Mouse (Mus musculus) midbrain, embryonic 15.5 days (tissue): ENCODE results near the gene Uqcr10. TPM values are rescaled to one million over a fixed set of nuclear protein-coding genes. Genes with fewer than 3 reads are reported as not detected.

Experiments used
- ATAC-seq: fragments of 200-750 bp; cut with Nextera tagmentation; replicated peaks from 2 replicates; pipeline ENCODE4 v1.8.0; 2017; ENCODE audit warnings: moderate TSS enrichment
- H3K27ac ChIP-seq: fragments of 300-500 bp; sonication (generic); 2 replicates; pipeline ENCODE4 v1.5.1; 2015; ENCODE audit warnings: mild to moderate bottlenecking, inconsistent platforms
- H3K27me3 ChIP-seq: fragments of 300-500 bp; sonication (generic); replicated peaks from 2 replicates; pipeline ENCODE4 v1.6.1; 2015; ENCODE audit warnings: inconsistent platforms
- H3K36me3 ChIP-seq: fragments of 300-500 bp; sonication (generic); replicated peaks from 2 replicates; pipeline ENCODE4 v1.6.1; 2015; ENCODE audit warnings: inconsistent platforms
- H3K4me1 ChIP-seq: fragments of 300-500 bp; sonication (generic); 2 replicates; pipeline ENCODE4 v1.6.1; 2015; ENCODE audit warnings: inconsistent platforms
- H3K4me2 ChIP-seq: fragments of 300-500 bp; sonication (generic); 2 replicates; pipeline ENCODE4 v1.6.1; 2015; ENCODE audit warnings: inconsistent platforms, mild to moderate bottlenecking, moderate library complexity
- H3K4me3 ChIP-seq: fragments of 300-500 bp; sonication (generic); 2 replicates; pipeline ENCODE4 v1.5.1; 2015; ENCODE audit warnings: mild to moderate bottlenecking, inconsistent platforms
- H3K9ac ChIP-seq: fragments of 300-500 bp; sonication (generic); 2 replicates; pipeline ENCODE4 v1.6.1; 2015; ENCODE audit warnings: mild to moderate bottlenecking, inconsistent platforms
- H3K9me3 ChIP-seq: fragments of 300-500 bp; sonication (generic); 2 replicates; pipeline ENCODE4 v1.6.1; 2016; ENCODE audit warnings: inconsistent platforms
- WGBS: fragments of 180-500 bp; shearing (Covaris S2); methylation state at CpG from one replicate; pipeline ENCODE4 v1.1.7; 2015; ENCODE audit warnings: mixed read lengths; 5-methylcytosine and 5-hydroxymethylcytosine counted together
- polyA plus RNA-seq: library from polyadenylated mRNA; unstranded; fragments of >200 nt; fragmentation: Nextera tagmentation; extraction: Ambion mirVana; gene quantifications from 2 replicates; pipeline ENCODE4 v1.2.1, GENCODE M21; 2015

Gene Uqcr10
- polyA plus RNA-seq = 556 and 560 TPM in 2 replicates

- peaks cover 12% of the 10 kb centered on the region for H3K36me3 ChIP-seq
- no peaks in the 10 kb centered on the region for H3K27me3 ChIP-seq
- WGBS = under 1% methylated on average over 47 of the region's 47 CpGs
- peak; percentile 98 for ATAC-seq
- H3K4me1 ChIP-seq = peaks cover 17% of the 10 kb centered on the region
- no peaks in the 10 kb centered on the region for H3K9me3 ChIP-seq
- H3K4me2 ChIP-seq = peak within 1 kb of the TSS; percentile 96
- H3K27ac ChIP-seq = peak within 1 kb of the TSS; percentile 80
- peak within 1 kb of the TSS; percentile 98 for H3K4me3 ChIP-seq
- peak within 1 kb of the TSS; percentile 93 for H3K9ac ChIP-seq
Measured at GRCm38 (mm10) chr11:4704072-4704964, at the start of gene Uqcr10, which contains the start of gene Zmat5. TSS of gene Uqcr10 (minus strand) at chr11:4704342. TSS of gene Zmat5 (plus strand) at chr11:4704678.

GRCm38 (mm10) chr11:4752836-4753235, 48.7 kb upstream of the Uqcr10 start:
- no peak overlapping the region for H3K27ac ChIP-seq
- H3K4me3 ChIP-seq = no peak overlapping the region
- ATAC-seq = no peak
- H3K27me3 ChIP-seq = peaks cover 30% of the 10 kb centered on the region
- H3K9me3 ChIP-seq = no peaks in the 10 kb centered on the region
- no peak overlapping the region for H3K4me2 ChIP-seq
- H3K36me3 ChIP-seq = no peaks in the 10 kb centered on the region
- 33% methylated on average over 10 of the region's 10 CpGs for WGBS
- H3K4me1 ChIP-seq = peaks cover 13% of the 10 kb centered on the region; the same call in 1 of the 2 replicates
- H3K9ac ChIP-seq = no peak overlapping the region

- WGBS = 13% methylated on average over 9 of the region's 9 CpGs
- no peak overlapping the region for H3K4me2 ChIP-seq
- no peak overlapping the region for H3K4me3 ChIP-seq
- H3K9ac ChIP-seq = no peak overlapping the region
- peaks cover 31% of the 10 kb centered on the region for H3K4me1 ChIP-seq
- no peaks in the 10 kb centered on the region for H3K9me3 ChIP-seq
- no peak overlapping the region for H3K27ac ChIP-seq
- peaks cover 48% of the 10 kb centered on the region for H3K27me3 ChIP-seq
- no peak for ATAC-seq
- H3K36me3 ChIP-seq = no peaks in the 10 kb centered on the region
Measured at GRCm38 (mm10) chr11:4750263-4750662, 46.1 kb upstream of the Uqcr10 start.

GRCm38 (mm10) chr11:4747285-4747684, 43.1 kb upstream of the Uqcr10 start:
- Histone ChIP-seq H3K9ac (peak overlapping the region; percentile 47; the same call in 1 of the 2 replicates), H3K27ac (no peak overlapping the region), H3K9me3 (no peaks in the 10 kb centered on the region), H3K27me3 (peaks cover 72% of the 10 kb centered on the region), H3K4me2 (peak overlapping the region; percentile 100), H3K4me3 (peak overlapping the region; percentile 66), H3K4me1 (peaks cover 28% of the 10 kb centered on the region), H3K36me3 (no peaks in the 10 kb centered on the region)
- under 1% methylated on average over 12 of the region's 12 CpGs for WGBS
- peak; percentile 18; the same call in 1 of the 2 replicates for ATAC-seq

GRCm38 (mm10) chr11:4746733-4747132, 42.6 kb upstream of the Uqcr10 start, which contains the start of gene Cabp7:
TSS of gene Cabp7 (minus strand) at chr11:4746778.
- Histone ChIP-seq H3K4me3 (peak within 1 kb of the TSS; percentile 66), H3K4me2 (peak within 1 kb of the TSS; percentile 100), H3K9ac (peak within 1 kb of the TSS; percentile 47), H3K9me3 (no peaks in the 10 kb centered on the region), H3K36me3 (no peaks in the 10 kb centered on the region), H3K27ac (no peak within 1 kb of the TSS), H3K4me1 (peaks cover 28% of the 10 kb centered on the region), H3K27me3 (peaks cover 71% of the 10 kb centered on the region)
- peak; percentile 19 for ATAC-seq
- WGBS = under 1% methylated on average over 44 of the region's 73 CpGs

GRCm38 (mm10) chr11:4745969-4746368, 41.8 kb upstream of the Uqcr10 start:
- peak overlapping the region; percentile 100 for H3K4me2 ChIP-seq
- H3K9me3 ChIP-seq = no peaks in the 10 kb centered on the region
- H3K4me1 ChIP-seq = peaks cover 28% of the 10 kb centered on the region
- peak; percentile 41; the same call in 1 of the 2 replicates for ATAC-seq
- under 1% methylated on average over 38 of the region's 39 CpGs for WGBS
- H3K27ac ChIP-seq = no peak overlapping the region
- H3K9ac ChIP-seq = peak overlapping the region; percentile 47
- H3K36me3 ChIP-seq = no peaks in the 10 kb centered on the region
- peaks cover 69% of the 10 kb centered on the region for H3K27me3 ChIP-seq
- H3K4me3 ChIP-seq = peak overlapping the region; percentile 66

- Histone ChIP-seq H3K4me1 (peaks cover 23% of the 10 kb centered on the region), H3K36me3 (no peaks in the 10 kb centered on the region), H3K4me3 (peak overlapping the region; percentile 66; the same call in 1 of the 2 replicates), H3K9me3 (no peaks in the 10 kb centered on the region), H3K27me3 (peaks cover 63% of the 10 kb centered on the region), H3K27ac (no peak overlapping the region), H3K4me2 (no peak overlapping the region; the same call in 1 of the 2 replicates), H3K9ac (no peak overlapping the region)
- no peak for ATAC-seq
- WGBS = 66% methylated on average over 6 of the region's 6 CpGs
Measured at GRCm38 (mm10) chr11:4744691-4745090, 40.5 kb upstream of the Uqcr10 start.

- 78% methylated on average over 5 of the region's 5 CpGs for WGBS
- Histone ChIP-seq H3K36me3 (no peaks in the 10 kb centered on the region), H3K4me3 (no peak overlapping the region), H3K9ac (no peak overlapping the region), H3K27me3 (peaks cover 32% of the 10 kb centered on the region), H3K9me3 (no peaks in the 10 kb centered on the region), H3K4me2 (no peak overlapping the region), H3K27ac (no peak overlapping the region), H3K4me1 (peaks cover 12% of the 10 kb centered on the region)
- ATAC-seq = no peak
Measured at GRCm38 (mm10) chr11:4740785-4741184, 36.6 kb upstream of the Uqcr10 start.

- Histone ChIP-seq H3K9ac (no peak overlapping the region), H3K4me3 (no peak overlapping the region), H3K36me3 (no peaks in the 10 kb centered on the region), H3K27ac (no peak overlapping the region), H3K27me3 (peaks cover 11% of the 10 kb centered on the region), H3K4me2 (no peak overlapping the region), H3K9me3 (no peaks in the 10 kb centered on the region), H3K4me1 (peaks cover 16% of the 10 kb centered on the region)
- 96% methylated on average over 16 of the region's 16 CpGs for whole genome bisulfite sequencing
- no peak for ATAC-seq
Measured at GRCm38 (mm10) chr11:4738719-4739118, 34.6 kb upstream of the Uqcr10 start.

GRCm38 (mm10) chr11:4737682-4738081, 33.5 kb upstream of the Uqcr10 start:
- no peak overlapping the region for H3K27ac ChIP-seq
- WGBS = 73% methylated on average over 10 of the region's 10 CpGs
- no peak for ATAC-seq
- H3K36me3 ChIP-seq = no peaks in the 10 kb centered on the region
- H3K4me2 ChIP-seq = no peak overlapping the region
- no peaks in the 10 kb centered on the region for H3K9me3 ChIP-seq
- no peak overlapping the region for H3K9ac ChIP-seq
- peaks cover 3% of the 10 kb centered on the region; the same call in 1 of the 2 replicates for H3K27me3 ChIP-seq
- no peak overlapping the region for H3K4me3 ChIP-seq
- H3K4me1 ChIP-seq = peaks cover 16% of the 10 kb centered on the region

GRCm38 (mm10) chr11:4736355-4736754, 32.2 kb upstream of the Uqcr10 start:
- H3K4me2 ChIP-seq = no peak overlapping the region
- no peak overlapping the region for H3K4me3 ChIP-seq
- H3K36me3 ChIP-seq = no peaks in the 10 kb centered on the region
- no peak overlapping the region for H3K9ac ChIP-seq
- H3K4me1 ChIP-seq = peaks cover 20% of the 10 kb centered on the region
- no peak overlapping the region for H3K27ac ChIP-seq
- H3K27me3 ChIP-seq = no peaks in the 10 kb centered on the region
- no peak for ATAC-seq
- 52% methylated on average over 6 of the region's 6 CpGs for WGBS
- no peaks in the 10 kb centered on the region for H3K9me3 ChIP-seq

GRCm38 (mm10) chr11:4734179-4734578, 30.0 kb upstream of the Uqcr10 start:
- no peaks in the 10 kb centered on the region for H3K27me3 ChIP-seq
- no peak overlapping the region for H3K4me3 ChIP-seq
- H3K9me3 ChIP-seq = no peaks in the 10 kb centered on the region
- H3K4me2 ChIP-seq = no peak overlapping the region
- ATAC-seq = no peak
- H3K36me3 ChIP-seq = no peaks in the 10 kb centered on the region
- H3K9ac ChIP-seq = no peak overlapping the region
- peaks cover 26% of the 10 kb centered on the region for H3K4me1 ChIP-seq
- WGBS = 40% methylated on average over 12 of the region's 12 CpGs
- no peak overlapping the region for H3K27ac ChIP-seq
